Mouse (Mus musculus) adrenal gland, adult 2 months (tissue): ENCODE data around the gene Mettl22. TPM values are rescaled to one million over a fixed set of nuclear protein-coding genes. Genes with fewer than 3 reads are reported as not detected.

Experiments used
- polyA plus RNA-seq: library from polyadenylated mRNA; depleted of rRNA; stranded (reverse); fragments of >200 nt; gene quantifications from 2 replicates; pipeline ENCODE4 v1.2.3, GENCODE M21; 2012; rRNA removed
- total RNA-seq, 2 experiments: library from RNA; stranded (reverse); gene quantifications; 2 replicates each; pipeline ENCODE4 v1.2.3; 2021

The Mettl22 gene
- total and polyA plus RNA-seq, 3 experiments: 15.1 to 30.1 (median 19.3) TPM

Other genes with a start within 250 kb of the Mettl22 start
- not detected for gene Tmem114, start 45.7 kb upstream of the Mettl22 start, total RNA-seq
- gene Tmem114, start 45.7 kb upstream of the Mettl22 start, polyA plus RNA-seq: 0.07 TPM in 1 of 2 replicates, not detected in the other
- 100 to 1,000 TPM in 1 of 2 experiments, 10 to 100 TPM in 1; 66.4 to 111 TPM for gene Abat, start 42.6 kb downstream of the Mettl22 start, total RNA-seq
- gene Abat, start 42.6 kb downstream of the Mettl22 start, polyA plus RNA-seq: 37.9 and 46.4 TPM in 2 replicates
- gene Pmm2, start 166.9 kb downstream of the Mettl22 start, total RNA-seq: 10 to 100 TPM; 48.1 to 53.8 TPM
- gene Pmm2, start 166.9 kb downstream of the Mettl22 start, polyA plus RNA-seq: 54.1 and 75.1 TPM in 2 replicates
- 10 to 100 TPM; 15.3 to 22.1 TPM for gene Tmem186, start 166.9 kb downstream of the Mettl22 start, total RNA-seq
- 15.6 and 16.2 TPM in 2 replicates for gene Tmem186, start 166.9 kb downstream of the Mettl22 start, polyA plus RNA-seq
- 100 to 1,000 TPM in 1 of 2 experiments, 10 to 100 TPM in 1; 52.0 to 120 TPM for gene Carhsp1, start 201.4 kb downstream of the Mettl22 start, total RNA-seq
- 233 and 404 TPM in 2 replicates for gene Carhsp1, start 201.4 kb downstream of the Mettl22 start, polyA plus RNA-seq
- gene Gm5767, start 210.0 kb downstream of the Mettl22 start, total RNA-seq: not detected
- 0.25 and 0.29 TPM in 2 replicates for gene Gm5767, start 210.0 kb downstream of the Mettl22 start, polyA plus RNA-seq